Mouse (Mus musculus) liver, adult 2 months (tissue): ENCODE measurements around the gene B4galnt1.

Experiments used
- CTCF ChIP-seq: fragments of 200-500 bp; IDR thresholded peaks from 2 replicates; pipeline ENCODE4 v1.5.1; 2011; ENCODE audit warnings: low read depth, low read length, control low read depth
- POLR2A ChIP-seq: fragments of 200-500 bp; IDR thresholded peaks from 2 replicates; pipeline ENCODE4 v1.6.1; 2011; ENCODE audit warnings: low read length, control low read depth; ENCODE audit not compliant: insufficient read depth; ENCODE audit errors: extremely low read depth

GRCm38 (mm10) chr10:127166404-127166715, 1.3 kb downstream of the B4galnt1 start:
- TF ChIP-seq POLR2A, result no peak
- TF ChIP-seq CTCF, result no peak
